Mouse (Mus musculus): ENCODE results near the gene Gorasp2.

The Gorasp2 gene

DNA sequence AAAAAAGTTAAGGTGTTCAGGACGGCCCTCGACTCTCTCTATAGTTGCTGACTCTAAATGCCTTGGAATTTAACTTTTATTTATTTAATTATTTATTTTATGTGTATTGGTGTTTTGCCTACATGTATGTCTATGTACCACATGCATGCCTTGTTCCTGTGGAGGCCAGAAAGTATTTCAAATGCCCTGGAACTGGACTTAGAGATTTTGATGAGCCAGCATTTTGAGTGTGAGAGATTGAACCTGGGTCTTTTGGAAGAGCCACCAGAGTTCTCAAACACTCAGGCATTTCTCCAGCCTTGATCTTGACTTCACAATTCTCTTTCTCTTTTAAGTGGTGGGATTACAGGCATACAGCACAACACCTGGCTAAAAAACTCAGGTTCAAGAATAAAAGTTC, 90.3 kb downstream of the Gorasp2 start:
- DNase-seq: no peak

DNA sequence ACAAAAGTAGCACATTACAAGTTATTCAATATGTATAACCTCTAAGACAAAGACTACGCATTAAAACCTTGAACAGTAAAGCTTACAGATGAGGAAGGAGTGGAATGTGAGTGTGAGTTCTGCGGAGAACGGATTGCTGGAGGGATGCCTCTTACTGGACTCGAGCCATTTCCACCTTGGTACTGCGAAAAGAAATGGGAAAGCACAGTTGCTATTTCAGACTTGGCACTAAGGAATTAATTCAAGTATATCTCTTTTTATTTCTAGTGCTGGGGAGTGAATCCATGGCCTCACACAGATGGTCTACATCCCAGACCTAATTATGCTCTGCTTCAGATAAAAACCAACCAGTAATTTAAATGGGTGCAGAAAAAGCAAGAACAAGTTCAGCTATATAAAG, 90.8 kb downstream of the Gorasp2 start:
- no peak for DNase-seq
